Mouse (Mus musculus): ENCODE measurements around the gene Atoh7. TPM values are rescaled to one million over a fixed set of nuclear protein-coding genes. Genes with fewer than 3 reads are reported as not detected.

The Atoh7 gene
- polyA plus RNA-seq, 1 experiment from 2014 or later, result not detected

GRCm38 (mm10) chr10:63064516-63064915, 34.9 kb upstream of the Atoh7 start:
- Histone ChIP-seq H3K27me3 (no peaks in the 10 kb centered on the region), H3K9ac (no peak overlapping the region), H3K27ac (no peak overlapping the region), H3K36me3 (no peaks in the 10 kb centered on the region), H3K4me2 (no peak overlapping the region), H3K4me3 (no peak overlapping the region), H3K9me3 (replicated peaks) (no peaks in the 10 kb centered on the region), H3K4me1 (replicated peaks) (peaks cover 9% of the 10 kb centered on the region)
- ATAC-seq (replicated peaks; ENCODE audit: insufficient number of reproducible peaks, insufficient read depth, low FRiP score, low read depth), result no peak
- WGBS, result 78% methylated on average over 9 of the region's 9 CpGs

- Histone ChIP-seq H3K4me1 (replicated peaks) (peaks cover 3% of the 10 kb centered on the region), H3K4me2 (no peak overlapping the region), H3K27ac (no peak overlapping the region), H3K27me3 (no peaks in the 10 kb centered on the region), H3K9ac (no peak overlapping the region), H3K36me3 (no peaks in the 10 kb centered on the region), H3K4me3 (no peak overlapping the region), H3K9me3 (replicated peaks) (no peaks in the 10 kb centered on the region)
- WGBS, result 65% methylated on average over 8 of the region's 8 CpGs
- ATAC-seq (replicated peaks; ENCODE audit: insufficient number of reproducible peaks, insufficient read depth, low FRiP score, low read depth), result no peak
Measured at GRCm38 (mm10) chr10:63065561-63065960, 33.9 kb upstream of the Atoh7 start.

- Histone ChIP-seq H3K9me3 (replicated peaks) (no peaks in the 10 kb centered on the region), H3K27me3 (no peaks in the 10 kb centered on the region), H3K4me2 (no peak overlapping the region), H3K9ac (no peak overlapping the region), H3K36me3 (no peaks in the 10 kb centered on the region), H3K27ac (no peak overlapping the region), H3K4me3 (no peak overlapping the region), H3K4me1 (replicated peaks) (no peaks in the 10 kb centered on the region)
- 9% methylated on average over 5 of the region's 5 CpGs for whole genome bisulfite sequencing
- no peak; the same call in 1 of the 2 replicates for ATAC-seq (replicated peaks; ENCODE audit: insufficient number of reproducible peaks, insufficient read depth, low FRiP score, low read depth)
Measured at GRCm38 (mm10) chr10:63065988-63066387, 33.5 kb upstream of the Atoh7 start.

- Histone ChIP-seq H3K27ac (no peak overlapping the region), H3K36me3 (no peaks in the 10 kb centered on the region), H3K9me3 (replicated peaks) (no peaks in the 10 kb centered on the region), H3K9ac (no peak overlapping the region), H3K4me3 (no peak overlapping the region), H3K27me3 (0 out of 2 replicates have a peak, but pooled peaks cover 3% of the 10 kb centered on the region), H3K4me1 (replicated peaks) (peaks cover 10% of the 10 kb centered on the region), H3K4me2 (no peak overlapping the region)
- 71% methylated on average over 10 of the region's 10 CpGs for WGBS
- no peak for ATAC-seq (replicated peaks; ENCODE audit: insufficient number of reproducible peaks, insufficient read depth, low FRiP score, low read depth)
Measured at GRCm38 (mm10) chr10:63086304-63086703, 13.1 kb upstream of the Atoh7 start.

- 47% methylated on average over 8 of the region's 8 CpGs for WGBS
- peaks cover 10% of the 10 kb centered on the region for H3K4me1 ChIP-seq (replicated peaks)
- no peak overlapping the region for H3K9ac ChIP-seq
- H3K9me3 ChIP-seq (replicated peaks), result no peaks in the 10 kb centered on the region
- H3K27ac ChIP-seq, result no peak overlapping the region
- H3K27me3 ChIP-seq, result 0 out of 2 replicates have a peak, but pooled peaks cover 3% of the 10 kb centered on the region
- ATAC-seq (replicated peaks; ENCODE audit: insufficient number of reproducible peaks, insufficient read depth, low FRiP score, low read depth), result no peak
- peak overlapping the region; percentile 39 for H3K4me3 ChIP-seq
- H3K36me3 ChIP-seq, result no peaks in the 10 kb centered on the region
- H3K4me2 ChIP-seq, result peak overlapping the region; percentile 70
Measured at GRCm38 (mm10) chr10:63089103-63089757, 10.2 kb upstream of the Atoh7 start.

- H3K9me3 ChIP-seq (replicated peaks), result no peaks in the 10 kb centered on the region
- no peak for ATAC-seq (replicated peaks; ENCODE audit: insufficient number of reproducible peaks, insufficient read depth, low FRiP score, low read depth)
- H3K4me1 ChIP-seq (replicated peaks), result peaks cover 10% of the 10 kb centered on the region
- peak overlapping the region; percentile 70 for H3K4me2 ChIP-seq
- H3K4me3 ChIP-seq, result peak overlapping the region; percentile 39
- H3K27me3 ChIP-seq, result 0 out of 2 replicates have a peak, but pooled peaks cover 3% of the 10 kb centered on the region
- WGBS, result 10% methylated on average over 26 of the region's 26 CpGs
- no peaks in the 10 kb centered on the region for H3K36me3 ChIP-seq
- peak overlapping the region; percentile 18; the same call in 1 of the 2 replicates for H3K9ac ChIP-seq
- H3K27ac ChIP-seq, result no peak overlapping the region
Measured at GRCm38 (mm10) chr10:63089758-63090571, 9.5 kb upstream of the Atoh7 start.

- Histone ChIP-seq H3K36me3 (no peaks in the 10 kb centered on the region), H3K4me1 (replicated peaks) (peaks cover 10% of the 10 kb centered on the region), H3K4me2 (no peak overlapping the region), H3K27ac (no peak overlapping the region), H3K9me3 (replicated peaks) (no peaks in the 10 kb centered on the region), H3K9ac (no peak overlapping the region), H3K27me3 (peaks cover 8% of the 10 kb centered on the region; the same call in 1 of the 2 replicates), H3K4me3 (no peak overlapping the region)
- WGBS, result 76% methylated on average over 7 of the region's 7 CpGs
- ATAC-seq (replicated peaks; ENCODE audit: insufficient number of reproducible peaks, insufficient read depth, low FRiP score, low read depth), result no peak
Measured at GRCm38 (mm10) chr10:63091915-63092314, 7.5 kb upstream of the Atoh7 start.

GRCm38 (mm10) chr10:63092616-63093550, 6.6 kb upstream of the Atoh7 start:
- ATAC-seq (replicated peaks; ENCODE audit: insufficient number of reproducible peaks, insufficient read depth, low FRiP score, low read depth), result no peak

GRCm38 (mm10) chr10:63096757-63097156, 2.7 kb upstream of the Atoh7 start:
- Histone ChIP-seq H3K4me3 (no peak overlapping the region), H3K9me3 (replicated peaks) (no peaks in the 10 kb centered on the region), H3K4me1 (replicated peaks) (peaks cover 10% of the 10 kb centered on the region; the same call in 1 of the 2 replicates), H3K36me3 (no peaks in the 10 kb centered on the region), H3K27ac (no peak overlapping the region), H3K9ac (no peak overlapping the region), H3K4me2 (no peak overlapping the region), H3K27me3 (peaks cover 44% of the 10 kb centered on the region)
- 84% methylated on average over 2 of the region's 2 CpGs for WGBS
- ATAC-seq (replicated peaks; ENCODE audit: insufficient number of reproducible peaks, insufficient read depth, low FRiP score, low read depth), result no peak

More at GRCm38 (mm10) chr10:63092616-63093550, 6.6 kb upstream of the Atoh7 start:
- no peak overlapping the region for H3K27ac ChIP-seq
- H3K9ac ChIP-seq, result no peak overlapping the region
- no peak overlapping the region for H3K4me3 ChIP-seq
- no peaks in the 10 kb centered on the region for H3K36me3 ChIP-seq
- H3K4me1 ChIP-seq (replicated peaks), result peaks cover 10% of the 10 kb centered on the region
- peaks cover 16% of the 10 kb centered on the region for H3K27me3 ChIP-seq
- WGBS, result 66% methylated on average over 10 of the region's 10 CpGs
- no peaks in the 10 kb centered on the region for H3K9me3 ChIP-seq (replicated peaks)
- no peak overlapping the region for H3K4me2 ChIP-seq

- WGBS, result 71% methylated on average over 12 of the region's 12 CpGs
- ATAC-seq (replicated peaks; ENCODE audit: insufficient number of reproducible peaks, insufficient read depth, low FRiP score, low read depth), result no peak
- Histone ChIP-seq H3K9ac (no peak overlapping the region), H3K27me3 (peaks cover 47% of the 10 kb centered on the region), H3K9me3 (replicated peaks) (no peaks in the 10 kb centered on the region), H3K27ac (no peak overlapping the region), H3K36me3 (no peaks in the 10 kb centered on the region), H3K4me3 (no peak overlapping the region), H3K4me1 (replicated peaks) (peaks cover 10% of the 10 kb centered on the region; the same call in 1 of the 2 replicates), H3K4me2 (no peak overlapping the region)
Measured at GRCm38 (mm10) chr10:63098191-63098590, 1.3 kb upstream of the Atoh7 start.
